Mouse (Mus musculus) neural tube, embryonic 14.5 days (tissue): ENCODE measurements around the gene Ppp4c. TPM values are rescaled to one million over a fixed set of nuclear protein-coding genes. Genes with fewer than 3 reads are reported as not detected.
A peak's percentile ranks its signal among the peaks of the same experiment; 100 is the strongest.

Experiments
- ATAC-seq: fragments of 200-750 bp; cut with Nextera tagmentation; 2 replicates; pipeline ENCODE4 v1.8.0; 2017; ENCODE audit warnings: low read depth, mild to moderate bottlenecking, moderate TSS enrichment, moderate library complexity
- H3K27ac ChIP-seq: fragments of 300-500 bp; sonication (generic); 2 replicates; pipeline ENCODE4 v1.5.1; 2014; ENCODE audit warnings: low read depth, mild to moderate bottlenecking, control low read depth, low read length, moderate library complexity, mixed read lengths
- H3K27me3 ChIP-seq: fragments of 300-500 bp; sonication (generic); 2 replicates; pipeline ENCODE4 v1.6.1; 2014; ENCODE audit warnings: low read length; ENCODE audit not compliant: control insufficient read depth, insufficient read depth
- H3K36me3 ChIP-seq: fragments of 300-500 bp; sonication (generic); 2 replicates; pipeline ENCODE4 v1.6.1; 2014; ENCODE audit warnings: low read length, mixed read lengths; ENCODE audit not compliant: control insufficient read depth, insufficient read depth
- H3K4me1 ChIP-seq: fragments of 300-500 bp; sonication (generic); 2 replicates; pipeline ENCODE4 v1.6.1; 2014; ENCODE audit warnings: low read length; ENCODE audit not compliant: control insufficient read depth, insufficient read depth
- H3K4me2 ChIP-seq: fragments of 300-500 bp; sonication (generic); 2 replicates; pipeline ENCODE4 v1.6.1; 2014; ENCODE audit warnings: mild to moderate bottlenecking, low read depth, low read length, control low read depth
- H3K4me3 ChIP-seq: fragments of 300-500 bp; sonication (generic); 2 replicates; pipeline ENCODE4 v1.5.1; 2014; ENCODE audit warnings: low read depth, low read length, control low read depth, mixed read lengths
- H3K9ac ChIP-seq: fragments of 300-500 bp; sonication (generic); replicated peaks from 2 replicates; pipeline ENCODE4 v1.6.1; 2014; ENCODE audit warnings: low read depth, mild to moderate bottlenecking, control low read depth, low read length, mixed read lengths
- H3K9me3 ChIP-seq: fragments of 300-500 bp; sonication (generic); 2 replicates; pipeline ENCODE4 v1.6.1; 2016; ENCODE audit warnings: low read length; ENCODE audit not compliant: control insufficient read depth
- WGBS: fragments of 180-500 bp; shearing (Covaris S2); extraction: QIAGEN DNeasy Blood & Tissue Kit; methylation state at CpG from one replicate; pipeline ENCODE4 v1.1.7; 2014; 5-methylcytosine and 5-hydroxymethylcytosine counted together
- polyA plus RNA-seq: library from polyadenylated mRNA; unstranded; fragments of >200 nt; fragmentation: Nextera tagmentation; extraction: Ambion mirVana; gene quantifications from 2 replicates; pipeline ENCODE4 v1.2.1, GENCODE M21; 2014

The Ppp4c gene
- polyA plus RNA-seq, 1 experiment from 2014 or later = 154 TPM

GRCm38 (mm10) chr7:126807405-126807804, 15.1 kb upstream of the Ppp4c start:
- Histone ChIP-seq H3K27me3 (no peaks in the 10 kb centered on the region), H3K36me3 (no peaks in the 10 kb centered on the region), H3K4me3 (no peak overlapping the region), H3K4me2 (no peak overlapping the region), H3K9ac (no peak overlapping the region), H3K9me3 (no peaks in the 10 kb centered on the region), H3K27ac (no peak overlapping the region), H3K4me1 (peaks cover 8% of the 10 kb centered on the region; the same call in 1 of the 2 replicates)
- WGBS = 73% methylated on average over 4 of the region's 4 CpGs
- ATAC-seq = no peak

- H3K4me1 ChIP-seq = peaks cover 8% of the 10 kb centered on the region; the same call in 1 of the 2 replicates
- H3K27me3 ChIP-seq = no peaks in the 10 kb centered on the region
- no peak for ATAC-seq
- H3K9ac ChIP-seq = no peak overlapping the region
- no peak overlapping the region for H3K4me2 ChIP-seq
- WGBS = 90% methylated on average over 6 of the region's 6 CpGs
- H3K36me3 ChIP-seq = no peaks in the 10 kb centered on the region
- no peaks in the 10 kb centered on the region for H3K9me3 ChIP-seq
- H3K27ac ChIP-seq = no peak overlapping the region
- H3K4me3 ChIP-seq = no peak overlapping the region
These were observed 14.7 kb upstream of the Ppp4c start for GRCm38 (mm10) chr7:126806956-126807355.

GRCm38 (mm10) chr7:126803751-126804150, 11.5 kb upstream of the Ppp4c start:
- no peak for ATAC-seq
- peaks cover 11% of the 10 kb centered on the region; the same call in 1 of the 2 replicates for H3K4me1 ChIP-seq
- no peak overlapping the region for H3K9ac ChIP-seq
- no peak overlapping the region for H3K27ac ChIP-seq
- H3K27me3 ChIP-seq = no peaks in the 10 kb centered on the region
- H3K4me3 ChIP-seq = no peak overlapping the region
- no peaks in the 10 kb centered on the region for H3K36me3 ChIP-seq
- no peaks in the 10 kb centered on the region for H3K9me3 ChIP-seq
- no peak overlapping the region for H3K4me2 ChIP-seq

GRCm38 (mm10) chr7:126803181-126803580, 10.9 kb upstream of the Ppp4c start:
- H3K9ac ChIP-seq = no peak overlapping the region
- no peaks in the 10 kb centered on the region for H3K9me3 ChIP-seq
- peaks cover 8% of the 10 kb centered on the region; the same call in 1 of the 2 replicates for H3K4me1 ChIP-seq
- H3K4me2 ChIP-seq = no peak overlapping the region
- 91% methylated on average over 6 of the region's 6 CpGs for WGBS
- H3K4me3 ChIP-seq = no peak overlapping the region
- no peaks in the 10 kb centered on the region for H3K36me3 ChIP-seq
- ATAC-seq = no peak
- no peaks in the 10 kb centered on the region for H3K27me3 ChIP-seq
- no peak overlapping the region for H3K27ac ChIP-seq

- WGBS = 83% methylated on average over 11 of the region's 11 CpGs
- Histone ChIP-seq H3K4me1 (peaks cover 12% of the 10 kb centered on the region), H3K9me3 (no peaks in the 10 kb centered on the region), H3K4me2 (no peak overlapping the region), H3K27ac (no peak overlapping the region), H3K27me3 (no peaks in the 10 kb centered on the region), H3K4me3 (no peak overlapping the region), H3K36me3 (no peaks in the 10 kb centered on the region), H3K9ac (no peak overlapping the region)
- no peak for ATAC-seq
These were observed 10.0 kb upstream of the Ppp4c start for GRCm38 (mm10) chr7:126802134-126802889.

- Histone ChIP-seq H3K4me1 (peaks cover 19% of the 10 kb centered on the region), H3K9ac (no peak overlapping the region), H3K36me3 (peaks cover 11% of the 10 kb centered on the region), H3K27me3 (no peaks in the 10 kb centered on the region), H3K27ac (no peak overlapping the region), H3K4me2 (no peak overlapping the region), H3K9me3 (no peaks in the 10 kb centered on the region), H3K4me3 (no peak overlapping the region)
- ATAC-seq = no peak
- 95% methylated on average over 16 of the region's 16 CpGs for WGBS
These were observed 8.7 kb upstream of the Ppp4c start for GRCm38 (mm10) chr7:126801057-126801422.

GRCm38 (mm10) chr7:126800269-126801056, 8.2 kb upstream of the Ppp4c start:
- Histone ChIP-seq H3K36me3 (peaks cover 15% of the 10 kb centered on the region), H3K9ac (peak overlapping the region; percentile 87), H3K4me1 (peaks cover 19% of the 10 kb centered on the region), H3K4me3 (peak overlapping the region; percentile 81), H3K27me3 (no peaks in the 10 kb centered on the region), H3K27ac (no peak overlapping the region; the same call in 1 of the 2 replicates), H3K4me2 (peak overlapping the region; percentile 90), H3K9me3 (no peaks in the 10 kb centered on the region)
- 48% methylated on average over 5 of the region's 5 CpGs for WGBS
- ATAC-seq = no peak

GRCm38 (mm10) chr7:126799468-126800268, 7.4 kb upstream of the Ppp4c start:
- Histone ChIP-seq H3K27ac (peak overlapping the region; percentile 95), H3K27me3 (no peaks in the 10 kb centered on the region), H3K9me3 (no peaks in the 10 kb centered on the region), H3K4me1 (peaks cover 19% of the 10 kb centered on the region), H3K4me3 (peak overlapping the region; percentile 81), H3K9ac (peak overlapping the region; percentile 87), H3K4me2 (peak overlapping the region; percentile 90), H3K36me3 (peaks cover 22% of the 10 kb centered on the region)
- WGBS = 2% methylated on average over 38 of the region's 38 CpGs
- ATAC-seq = peak; percentile 93
